Mouse (Mus musculus) liver, postnatal 0 days (tissue): Measurements from ENCODE around the gene Olfr462. TPM values are rescaled to one million over a fixed set of nuclear protein-coding genes. Genes with fewer than 3 reads are reported as not detected.

Source experiments
- ATAC-seq: fragments of 200-750 bp; cut with Nextera tagmentation; 2 replicates; pipeline ENCODE4 v1.8.0; 2017; ENCODE audit warnings: mild to moderate bottlenecking, moderate library complexity
- DNase-seq: peaks from one replicate; pipeline ENCODE4 v3.0.0-alpha.2; 2016
- H3K27ac ChIP-seq: fragments of 300-500 bp; sonication (generic); 2 replicates; pipeline ENCODE4 v1.5.1; 2014; ENCODE audit warnings: antibody characterized with exemption, moderate library complexity, mild to moderate bottlenecking, low read depth
- H3K27me3 ChIP-seq: fragments of 300-500 bp; sonication (generic); 2 replicates; pipeline ENCODE4 v1.6.1; 2014; ENCODE audit warnings: low read length, control low read depth, mixed read lengths; ENCODE audit not compliant: insufficient read depth
- H3K36me3 ChIP-seq: fragments of 300-500 bp; sonication (generic); replicated peaks from 2 replicates; pipeline ENCODE4 v1.6.1; 2014; ENCODE audit warnings: mild to moderate bottlenecking, control low read depth, low read length, moderate library complexity, mixed read lengths; ENCODE audit not compliant: insufficient read depth
- H3K4me1 ChIP-seq: fragments of 300-500 bp; sonication (generic); 2 replicates; pipeline ENCODE4 v1.6.1; 2014; ENCODE audit warnings: antibody characterized with exemption, mild to moderate bottlenecking, control low read depth; ENCODE audit not compliant: insufficient read depth
- H3K4me2 ChIP-seq: fragments of 300-500 bp; sonication (generic); 2 replicates; pipeline ENCODE4 v1.6.1; 2014; ENCODE audit warnings: low read depth, mild to moderate bottlenecking, low read length, moderate library complexity, mixed read lengths
- H3K4me3 ChIP-seq: fragments of 300-500 bp; sonication (generic); 2 replicates; pipeline ENCODE4 v1.5.1; 2014; ENCODE audit warnings: low read depth, low read length
- H3K9ac ChIP-seq: fragments of 300-500 bp; sonication (generic); replicated peaks from 2 replicates; pipeline ENCODE4 v1.6.1; 2014; ENCODE audit warnings: mild to moderate bottlenecking, moderate library complexity
- H3K9me3 ChIP-seq: fragments of 300-500 bp; sonication (generic); 2 replicates; pipeline ENCODE4 v1.6.1; 2016; ENCODE audit warnings: mild to moderate bottlenecking, control low read depth, low read length, mixed read lengths
- CTCF ChIP-seq: sonication (generic); IDR thresholded peaks from 2 replicates; pipeline ENCODE4 v1.5.1; 2016; ENCODE audit warnings: antibody characterized with exemption, low read depth
- EP300 ChIP-seq: IDR thresholded peaks from 2 replicates; pipeline ENCODE4 v1.6.1; 2016; ENCODE audit warnings: antibody characterized with exemption, low read depth, mild to moderate bottlenecking
- WGBS: fragments of 180-500 bp; shearing (Covaris S2); extraction: QIAGEN DNeasy Blood & Tissue Kit; methylation state at CpG from one replicate; pipeline ENCODE4 v1.1.7; 2014; ENCODE audit not compliant: insufficient replicate concordance; 5-methylcytosine and 5-hydroxymethylcytosine counted together
- polyA plus RNA-seq: library from polyadenylated mRNA; unstranded; fragments of >200 nt; fragmentation: Nextera tagmentation; extraction: Ambion mirVana; gene quantifications from 2 replicates; pipeline ENCODE4 v1.2.1, GENCODE M21; 2015

The Olfr462 gene
- polyA plus RNA-seq, result not detected in 2 replicates

DNA sequence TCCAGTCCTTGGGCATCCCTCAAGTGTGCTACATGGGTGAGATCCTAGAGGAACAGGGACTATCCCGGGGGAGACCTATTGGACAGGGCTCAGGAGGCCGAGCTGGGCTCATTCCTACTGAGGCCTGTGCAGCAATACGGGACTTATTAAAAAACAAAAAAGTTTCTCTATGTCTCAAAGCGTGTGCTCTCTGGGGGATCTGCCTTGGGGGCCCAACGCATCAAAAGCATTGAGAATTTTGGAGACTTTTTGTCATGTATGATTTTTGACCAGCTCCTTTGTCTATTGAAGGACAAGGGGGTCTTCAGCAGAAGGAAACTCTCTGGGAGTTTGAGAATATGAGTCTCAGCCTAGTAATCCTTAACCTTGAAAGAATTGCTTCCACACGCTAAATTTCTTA is at the start of gene Olfr462:
Olfr462 (minus strand) TSS at position 101 of the 400 bp plus-strand sequence.
- H3K9ac ChIP-seq, result no peak within 1 kb of the TSS

DNA sequence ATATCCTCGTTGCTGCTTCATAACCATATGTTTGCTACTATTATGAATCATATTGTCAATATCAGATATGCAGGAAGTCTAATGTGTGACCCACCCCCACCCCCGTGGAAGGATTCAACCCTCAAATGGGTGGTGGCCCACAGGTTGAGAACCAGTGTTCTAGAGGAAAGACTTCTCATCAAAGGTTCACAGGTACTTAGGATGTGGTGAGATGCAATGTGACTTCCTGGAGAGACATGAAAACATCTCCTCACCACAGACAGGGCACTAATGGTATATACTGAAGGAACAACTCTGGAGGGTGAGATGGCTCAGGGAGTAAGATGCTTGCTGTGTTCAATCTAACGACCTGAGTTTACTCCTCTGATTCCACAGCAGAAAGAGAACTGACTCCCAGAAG is 43.4 kb upstream of the Olfr462 start:
- no peak overlapping the region for H3K4me2 ChIP-seq
- ATAC-seq (no peak), DNase-seq (no peak)
- H3K27me3 ChIP-seq, result no peaks in the 10 kb centered on the region
- TF ChIP-seq EP300 (no peak), CTCF (no peak)
- WGBS, result 41% methylated on average over 3 of the region's 3 CpGs
- no peak overlapping the region for H3K4me3 ChIP-seq
- H3K9ac ChIP-seq, result no peak overlapping the region
- H3K9me3 ChIP-seq, result no peaks in the 10 kb centered on the region
- no peaks in the 10 kb centered on the region for H3K4me1 ChIP-seq
- H3K36me3 ChIP-seq, result no peaks in the 10 kb centered on the region
- no peak overlapping the region for H3K27ac ChIP-seq

More for the DNA sequence above, at the start of gene Olfr462:
- H3K4me3 ChIP-seq, result no peak within 1 kb of the TSS
- TF ChIP-seq CTCF (no peak), EP300 (no peak)
- H3K4me2 ChIP-seq, result no peak within 1 kb of the TSS
- no peaks in the 10 kb centered on the region for H3K9me3 ChIP-seq
- H3K36me3 ChIP-seq, result no peaks in the 10 kb centered on the region
- 77% methylated on average over 6 of the region's 6 CpGs for WGBS
- H3K4me1 ChIP-seq, result no peaks in the 10 kb centered on the region
- ATAC-seq (no peak), DNase-seq (no peak)
- H3K27ac ChIP-seq, result no peak within 1 kb of the TSS
- H3K27me3 ChIP-seq, result no peaks in the 10 kb centered on the region

DNA sequence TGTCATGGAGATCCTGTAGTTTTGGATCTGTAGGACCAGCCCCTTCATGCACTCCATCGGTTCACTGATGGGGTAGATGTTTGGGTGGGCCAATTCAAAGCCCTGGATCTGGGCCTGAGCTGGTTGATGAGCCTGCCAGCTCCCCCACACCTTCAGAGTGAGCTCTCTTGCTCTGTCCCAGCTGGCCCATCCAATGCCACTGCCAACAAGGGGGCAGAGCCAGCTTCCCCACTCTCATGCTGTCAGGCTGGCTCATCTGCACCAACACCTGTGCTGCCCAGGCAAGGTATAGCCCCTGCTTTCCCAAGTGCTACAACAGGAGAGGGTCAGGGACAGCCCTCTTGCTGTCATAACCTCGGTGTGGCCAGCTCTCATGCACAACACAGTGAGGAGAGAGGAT is 41.7 kb upstream of the Olfr462 start:
- WGBS, result 55% methylated on average over 2 of the region's 2 CpGs
- TF ChIP-seq CTCF (no peak), EP300 (no peak)
- Histone ChIP-seq H3K4me1 (no peaks in the 10 kb centered on the region), H3K27me3 (no peaks in the 10 kb centered on the region), H3K4me2 (no peak overlapping the region), H3K27ac (no peak overlapping the region), H3K9me3 (no peaks in the 10 kb centered on the region), H3K9ac (no peak overlapping the region), H3K36me3 (no peaks in the 10 kb centered on the region), H3K4me3 (no peak overlapping the region)
- DNase-seq (no peak), ATAC-seq (no peak)

DNA sequence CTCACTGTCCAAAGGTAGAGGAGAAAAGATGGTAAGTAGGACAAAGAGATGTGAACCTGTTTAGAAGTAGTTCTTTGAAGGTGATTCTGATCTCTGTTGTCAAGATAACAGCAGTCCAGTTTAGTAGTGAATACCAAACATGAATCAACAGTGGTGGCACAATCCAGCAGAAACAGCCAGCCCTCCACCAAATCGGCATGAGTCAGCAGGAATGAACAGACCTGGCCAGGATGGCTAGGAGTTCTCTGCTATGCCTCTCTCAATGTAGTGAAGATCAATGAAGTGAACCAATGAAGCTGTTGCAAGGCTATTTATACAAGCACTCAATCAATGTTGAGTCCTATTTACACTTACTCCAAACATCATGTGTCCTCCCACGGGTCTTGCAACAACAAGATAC is 38.3 kb upstream of the Olfr462 start:
- Histone ChIP-seq H3K27ac (no peak overlapping the region), H3K36me3 (no peaks in the 10 kb centered on the region), H3K27me3 (no peaks in the 10 kb centered on the region), H3K4me3 (no peak overlapping the region), H3K9me3 (no peaks in the 10 kb centered on the region), H3K4me1 (no peaks in the 10 kb centered on the region), H3K9ac (no peak overlapping the region), H3K4me2 (no peak overlapping the region)
- DNase-seq (no peak), ATAC-seq (no peak)
- WGBS, result 73% methylated on average over 2 of the region's 2 CpGs
- TF ChIP-seq EP300 (no peak), CTCF (no peak)

DNA sequence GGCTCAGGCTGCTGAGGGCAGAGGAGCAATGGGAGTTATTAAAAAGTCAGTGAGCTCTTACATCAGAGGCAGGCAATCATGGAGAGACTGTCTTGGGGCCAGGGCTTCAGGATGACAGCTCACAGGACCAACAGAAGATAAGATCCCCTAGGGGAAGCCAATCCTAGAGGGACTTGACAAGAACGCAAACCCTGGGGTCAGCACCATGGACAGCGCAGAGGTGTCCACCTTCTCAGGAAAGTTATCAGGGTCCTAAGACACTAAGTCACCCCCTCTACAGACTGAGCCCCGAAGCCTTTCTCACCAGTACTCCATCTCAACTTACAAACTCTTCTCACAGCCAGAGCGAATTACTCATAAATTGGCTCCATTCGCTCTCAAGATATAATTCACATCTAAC is 28.9 kb upstream of the Olfr462 start, which contains the start of gene Olfr464:
Olfr464 (minus strand) TSS at position 2 of the 400 bp plus-strand sequence.
- DNase-seq (peak; percentile 34), ATAC-seq (no peak)
- Histone ChIP-seq H3K36me3 (no peaks in the 10 kb centered on the region), H3K4me3 (no peak within 1 kb of the TSS), H3K4me1 (no peaks in the 10 kb centered on the region), H3K27ac (no peak within 1 kb of the TSS), H3K27me3 (no peaks in the 10 kb centered on the region), H3K9ac (no peak within 1 kb of the TSS), H3K4me2 (no peak within 1 kb of the TSS), H3K9me3 (no peaks in the 10 kb centered on the region)
- TF ChIP-seq CTCF (no peak), EP300 (no peak)
- WGBS, result 30% methylated on average over 5 of the region's 5 CpGs

DNA sequence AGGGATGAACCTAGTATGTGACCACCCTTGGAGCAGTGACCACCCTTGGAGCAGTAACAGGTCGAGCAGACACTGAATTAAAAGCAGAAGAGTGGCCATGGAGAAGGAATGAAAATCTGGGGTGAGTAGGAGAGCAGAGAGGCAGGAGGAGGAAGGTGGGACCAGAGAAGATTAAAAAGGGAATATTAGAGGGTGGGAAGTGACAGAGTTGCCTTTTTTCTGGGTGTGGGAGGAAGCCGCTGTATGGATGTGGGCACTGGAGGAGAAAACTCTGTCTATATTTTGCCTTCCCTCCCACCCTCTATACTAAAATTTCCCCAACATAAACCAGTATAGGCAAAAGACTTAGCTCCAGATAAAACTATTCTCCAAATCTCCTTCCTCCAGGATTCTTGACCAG is 28.2 kb upstream of the Olfr462 start:
- ATAC-seq, result no peak
- Histone ChIP-seq H3K27me3 (no peaks in the 10 kb centered on the region), H3K4me3 (no peak overlapping the region), H3K4me2 (no peak overlapping the region), H3K9me3 (no peaks in the 10 kb centered on the region), H3K27ac (no peak overlapping the region), H3K9ac (no peak overlapping the region), H3K36me3 (no peaks in the 10 kb centered on the region), H3K4me1 (no peaks in the 10 kb centered on the region)
- no peak for DNase-seq
- WGBS, result 64% methylated on average over 2 of the region's 2 CpGs
- TF ChIP-seq EP300 (no peak), CTCF (no peak)

DNA sequence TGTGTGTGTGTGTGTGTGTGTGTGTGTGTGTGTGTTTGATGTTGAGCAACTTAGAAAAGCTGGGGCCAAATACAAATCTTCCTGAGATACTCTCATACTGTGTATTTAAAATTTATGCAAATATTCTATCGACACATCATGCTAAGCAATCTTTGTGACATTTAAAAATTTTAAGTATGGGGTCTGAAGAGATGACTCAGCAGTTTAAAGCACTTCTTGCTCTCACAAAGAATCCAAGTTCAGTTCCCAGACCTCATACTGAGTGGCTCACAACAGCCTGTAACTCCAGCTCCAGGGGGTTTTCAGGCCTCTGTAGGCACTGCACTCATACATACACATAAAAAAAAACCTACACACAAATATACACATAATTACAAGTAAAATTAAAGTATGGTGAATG is 23.9 kb upstream of the Olfr462 start:
- 91% methylated on average over 1 of the region's 1 CpGs for WGBS
- DNase-seq (no peak), ATAC-seq (no peak)
- H3K4me2 ChIP-seq, result no peak overlapping the region
- no peak overlapping the region for H3K27ac ChIP-seq
- H3K9me3 ChIP-seq, result no peaks in the 10 kb centered on the region
- H3K36me3 ChIP-seq, result no peaks in the 10 kb centered on the region
- H3K4me1 ChIP-seq, result no peaks in the 10 kb centered on the region
- H3K4me3 ChIP-seq, result no peak overlapping the region
- H3K27me3 ChIP-seq, result no peaks in the 10 kb centered on the region
- no peak overlapping the region for H3K9ac ChIP-seq
- TF ChIP-seq EP300 (no peak), CTCF (no peak)
